Mouse (Mus musculus) midbrain, embryonic 13.5 days (tissue): ENCODE results near the gene Rassf7. TPM values are rescaled to one million over a fixed set of nuclear protein-coding genes. Genes with fewer than 3 reads are reported as not detected.

Source experiments
- microRNA counts: library from miRNA; unstranded; fragments of <30 nt; microRNA quantifications from one replicate; lab custom pipeline; 2016
- microRNA-seq: library from miRNA; unstranded; fragments of <30 nt; microRNA quantifications from one replicate; pipeline ENCODE4, GENCODE M21; 2016
- polyA plus RNA-seq: library from polyadenylated mRNA; unstranded; fragments of >200 nt; fragmentation: Nextera tagmentation; extraction: Ambion mirVana; gene quantifications from 2 replicates; pipeline ENCODE4 v1.2.1, GENCODE M21; 2015

Rassf7 gene
- polyA plus RNA-seq, 1 experiment from 2014 or later = 34.2 TPM

MicroRNAs encoded within 50 kb of the gene (microRNA counts, 519-probe panel; counts per million panel counts)
- microRNA mmu-miR-210 (lab: Ali Mortazavi, UCI) = 4,462 counts per million, percentile 81 among the panel's probes with 10 or more counts

Small RNA genes lying within 50 kb of the gene (microRNA-seq; reads per million reads assigned to microRNA genes)
- gene Mir210 = 430 reads per million, percentile 69 among the genes with 10 or more reads in this experiment

Other genes with a start within 250 kb of the Rassf7 start
- 10.2 and 10.3 TPM in 2 replicates for gene Ifitm1, start 248.6 kb upstream of the Rassf7 start, polyA plus RNA-seq
- 22.6 and 26.2 TPM in 2 replicates for gene Ifitm3, start 205.1 kb upstream of the Rassf7 start, polyA plus RNA-seq
- gene Ifitm6, start 197.9 kb upstream of the Rassf7 start, polyA plus RNA-seq = 0.51 and 0.54 TPM in 2 replicates
- not detected in 2 replicates for gene Gm17387, start 186.7 kb upstream of the Rassf7 start, polyA plus RNA-seq
- gene B4galnt4, start 154.8 kb upstream of the Rassf7 start, polyA plus RNA-seq = 44.1 and 48.3 TPM in 2 replicates
- 0.14 and 0.15 TPM in 2 replicates for gene Pkp3, start 137.6 kb upstream of the Rassf7 start, polyA plus RNA-seq
- 1.8 and 2.6 TPM in 2 replicates for gene Sigirr, start 115.3 kb upstream of the Rassf7 start, polyA plus RNA-seq
- 0.07 and 0.35 TPM in 2 replicates for gene Ano9, start 98.1 kb upstream of the Rassf7 start, polyA plus RNA-seq
- gene Ptdss2, start 93.5 kb upstream of the Rassf7 start, polyA plus RNA-seq = 77.4 TPM in 2 replicates
- 40.5 and 45.3 TPM in 2 replicates for gene Rnh1, start 43.0 kb upstream of the Rassf7 start, polyA plus RNA-seq
- gene Hras, start 21.9 kb upstream of the Rassf7 start, polyA plus RNA-seq = 86.4 and 114 TPM in 2 replicates
- gene Lrrc56, start 21.7 kb upstream of the Rassf7 start, polyA plus RNA-seq = 13.9 and 15.6 TPM in 2 replicates
- gene Lmntd2, start 1.8 kb upstream of the Rassf7 start, polyA plus RNA-seq = 1.8 and 2.1 TPM in 2 replicates
- gene Phrf1, start 12.9 kb downstream of the Rassf7 start, polyA plus RNA-seq = 86.9 and 95.0 TPM in 2 replicates
- 0.98 and 1.4 TPM in 2 replicates for gene Irf7, start 50.6 kb downstream of the Rassf7 start, polyA plus RNA-seq
- gene Cdhr5, start 60.9 kb downstream of the Rassf7 start, polyA plus RNA-seq = not detected in 2 replicates
- gene Sct, start 63.3 kb downstream of the Rassf7 start, polyA plus RNA-seq = 1.0 TPM in 2 replicates
- gene Drd4, start 76.1 kb downstream of the Rassf7 start, polyA plus RNA-seq = 0.43 and 0.68 TPM in 2 replicates
- 140 and 148 TPM in 2 replicates for gene Deaf1, start 111.8 kb downstream of the Rassf7 start, polyA plus RNA-seq
- gene Tmem80, start 111.9 kb downstream of the Rassf7 start, polyA plus RNA-seq = 76.6 and 77.3 TPM in 2 replicates
- gene Eps8l2, start 123.0 kb downstream of the Rassf7 start, polyA plus RNA-seq = 0.23 and 0.31 TPM in 2 replicates
- 337 and 346 TPM in 2 replicates for gene Taldo1, start 176.3 kb downstream of the Rassf7 start, polyA plus RNA-seq
- gene Gatd1, start 198.3 kb downstream of the Rassf7 start, polyA plus RNA-seq = 55.1 and 63.8 TPM in 2 replicates
- gene Cend1, start 213.6 kb downstream of the Rassf7 start, polyA plus RNA-seq = 43.6 and 44.0 TPM in 2 replicates
- 71.3 and 72.1 TPM in 2 replicates for gene Slc25a22, start 222.0 kb downstream of the Rassf7 start, polyA plus RNA-seq
- 6.3 and 7.1 TPM in 2 replicates for gene Pidd1, start 228.2 kb downstream of the Rassf7 start, polyA plus RNA-seq
- gene Rplp2, start 231.5 kb downstream of the Rassf7 start, polyA plus RNA-seq = 787 and 794 TPM in 2 replicates
- 16.2 and 19.2 TPM in 2 replicates for gene Pnpla2, start 239.3 kb downstream of the Rassf7 start, polyA plus RNA-seq
- 6.8 TPM in 2 replicates for gene Cracr2b, start 245.2 kb downstream of the Rassf7 start, polyA plus RNA-seq